Mouse (Mus musculus): ENCODE measurements around the gene Vapa.
"Not testable (repeated sequence)": the region's sequence is repeated elsewhere in the genome, so short reads cannot be mapped to it uniquely, and the experiment has no call there.

The Vapa gene

DNA sequence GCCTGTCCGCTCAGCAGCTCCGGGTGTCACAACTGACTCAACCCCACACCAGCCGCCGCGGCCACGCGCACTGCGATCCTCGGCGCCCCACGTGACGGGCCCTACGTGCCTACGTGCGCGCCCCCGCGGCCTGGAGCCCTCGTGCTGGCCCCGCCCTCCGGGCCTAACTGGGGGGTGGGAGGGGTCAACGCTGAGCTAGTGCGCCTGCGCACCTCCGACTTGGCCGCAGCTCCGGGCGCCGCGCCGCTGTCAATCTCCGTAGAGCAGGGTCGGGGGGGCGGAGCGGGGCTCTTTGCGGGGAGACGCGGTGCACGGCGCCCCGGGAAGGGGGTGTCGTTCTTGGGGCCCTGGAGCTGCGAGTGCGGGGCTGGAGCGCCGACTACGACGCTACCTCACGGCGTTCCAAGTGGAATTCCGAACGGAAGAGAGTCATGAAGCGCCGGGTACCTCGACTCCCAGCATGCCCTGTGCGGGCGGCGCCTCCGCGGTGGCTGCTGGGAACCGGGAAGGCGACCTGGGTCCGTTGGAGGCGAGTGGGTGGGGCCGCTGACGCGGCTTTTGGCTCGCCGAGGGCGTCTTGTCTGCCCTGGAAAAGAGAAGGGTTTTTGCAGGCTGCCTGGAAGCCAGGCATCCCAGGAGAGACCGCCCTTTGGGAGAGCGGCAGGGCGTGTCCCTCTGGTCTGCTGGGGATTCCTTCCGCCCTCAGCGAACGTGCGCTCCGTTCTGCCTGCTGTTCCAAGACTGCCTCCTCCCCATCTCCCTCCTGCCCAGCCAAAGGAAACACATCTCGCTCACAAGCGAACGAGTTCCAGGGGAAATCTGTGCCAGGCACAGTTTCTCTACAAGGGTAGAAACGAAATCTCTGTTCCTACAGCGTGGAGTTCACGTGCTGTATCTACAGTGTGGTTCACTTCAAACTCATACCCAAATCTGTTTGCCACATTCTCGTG lies at the start of gene Vapa:
TSS of gene Vapa (minus strand) at position 93 of the 950 bp plus-strand sequence.
- peak; percentile 98 for DNase-seq (ENCODE audit: low spot score)

GRCm38 (mm10) chr17:65662662-65663061 lies 49.3 kb upstream of the Vapa start:
- DNase-seq (ENCODE audit: low spot score): no peak

GRCm38 (mm10) chr17:65658416-65658815 lies 45.1 kb upstream of the Vapa start:
- DNase-seq (ENCODE audit: low spot score): no peak

DNA sequence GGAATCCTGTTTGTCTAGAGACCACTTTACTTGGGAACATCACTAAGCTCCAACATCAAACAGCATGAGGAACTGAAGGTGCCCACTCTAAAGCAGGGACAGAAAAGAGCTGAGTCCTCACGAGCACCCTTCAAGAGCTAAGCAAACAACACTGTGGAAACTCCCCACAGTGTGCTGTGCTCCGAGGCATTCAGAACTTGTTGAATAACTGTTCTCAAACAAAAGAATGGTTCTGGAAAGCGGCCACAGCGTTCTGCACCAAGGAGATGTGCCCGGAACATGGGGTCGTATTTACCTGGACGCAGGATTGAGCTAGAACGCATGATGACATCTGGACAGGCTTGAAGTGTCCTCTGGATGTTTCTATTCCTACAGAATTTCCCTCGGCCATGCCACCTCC lies 44.6 kb upstream of the Vapa start:
- DNase-seq (ENCODE audit: low spot score): no peak

GRCm38 (mm10) chr17:65656731-65657130 lies 43.4 kb upstream of the Vapa start:
- no peak for DNase-seq (ENCODE audit: low spot score)

DNA sequence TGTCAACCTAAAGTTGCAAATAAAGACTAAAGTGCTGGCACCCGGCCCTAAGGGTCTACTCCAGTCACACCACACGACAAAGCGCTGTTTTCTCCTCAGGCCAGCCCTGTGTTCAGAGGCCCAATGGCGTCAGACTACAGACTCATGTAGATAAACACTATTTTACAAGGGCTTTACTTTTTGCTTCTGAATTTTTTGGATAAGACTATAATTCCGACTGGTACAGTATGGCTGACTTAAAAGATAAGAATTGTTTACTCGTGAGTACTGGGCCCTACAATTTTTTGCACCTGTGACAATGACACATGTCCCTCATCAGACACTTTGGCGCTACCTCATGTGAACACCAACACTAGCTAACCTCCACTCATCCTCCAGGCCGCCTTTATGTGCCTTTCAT lies 42.7 kb upstream of the Vapa start:
- no peak for DNase-seq (ENCODE audit: low spot score)

DNA sequence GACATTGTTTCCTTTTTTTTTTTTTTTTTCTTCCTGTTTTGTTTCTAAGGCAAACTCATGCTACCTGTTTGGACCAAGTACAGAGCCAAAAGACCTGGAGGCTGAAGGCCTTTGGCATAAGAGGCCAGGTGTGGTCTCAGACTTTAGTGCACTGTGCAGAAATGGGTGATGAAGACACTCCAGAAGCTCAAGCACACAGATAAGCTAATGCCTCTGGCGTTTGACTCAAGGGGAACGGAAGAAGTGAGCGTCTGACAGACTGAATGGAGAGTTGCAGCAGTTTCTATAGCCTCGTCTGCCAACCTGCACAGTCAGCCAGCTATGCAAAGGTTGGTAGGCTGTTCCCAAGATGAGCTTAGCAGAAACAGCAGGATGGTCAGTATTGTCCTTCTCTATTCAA lies 42.3 kb upstream of the Vapa start:
- no peak for DNase-seq (ENCODE audit: low spot score)

GRCm38 (mm10) chr17:65650598-65650997 lies 37.2 kb upstream of the Vapa start:
- no peak for DNase-seq (ENCODE audit: low spot score)

DNA sequence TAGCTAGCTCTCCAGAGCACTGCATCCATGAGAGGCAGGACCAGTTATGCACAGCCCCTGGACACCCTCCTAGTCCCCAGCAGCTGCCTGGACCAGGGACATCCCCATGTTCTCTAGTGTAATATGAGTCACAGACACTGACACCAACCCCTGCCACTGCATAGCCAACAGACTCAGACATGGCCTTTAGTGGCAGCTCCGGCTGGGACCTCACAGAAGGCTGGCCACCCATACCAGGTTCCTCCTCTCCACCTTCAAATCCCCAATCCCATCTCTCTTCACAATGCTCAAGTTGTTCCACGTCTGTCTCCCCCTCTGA lies 35.8 kb upstream of the Vapa start:
- no peak for DNase-seq (ENCODE audit: low spot score)

DNA sequence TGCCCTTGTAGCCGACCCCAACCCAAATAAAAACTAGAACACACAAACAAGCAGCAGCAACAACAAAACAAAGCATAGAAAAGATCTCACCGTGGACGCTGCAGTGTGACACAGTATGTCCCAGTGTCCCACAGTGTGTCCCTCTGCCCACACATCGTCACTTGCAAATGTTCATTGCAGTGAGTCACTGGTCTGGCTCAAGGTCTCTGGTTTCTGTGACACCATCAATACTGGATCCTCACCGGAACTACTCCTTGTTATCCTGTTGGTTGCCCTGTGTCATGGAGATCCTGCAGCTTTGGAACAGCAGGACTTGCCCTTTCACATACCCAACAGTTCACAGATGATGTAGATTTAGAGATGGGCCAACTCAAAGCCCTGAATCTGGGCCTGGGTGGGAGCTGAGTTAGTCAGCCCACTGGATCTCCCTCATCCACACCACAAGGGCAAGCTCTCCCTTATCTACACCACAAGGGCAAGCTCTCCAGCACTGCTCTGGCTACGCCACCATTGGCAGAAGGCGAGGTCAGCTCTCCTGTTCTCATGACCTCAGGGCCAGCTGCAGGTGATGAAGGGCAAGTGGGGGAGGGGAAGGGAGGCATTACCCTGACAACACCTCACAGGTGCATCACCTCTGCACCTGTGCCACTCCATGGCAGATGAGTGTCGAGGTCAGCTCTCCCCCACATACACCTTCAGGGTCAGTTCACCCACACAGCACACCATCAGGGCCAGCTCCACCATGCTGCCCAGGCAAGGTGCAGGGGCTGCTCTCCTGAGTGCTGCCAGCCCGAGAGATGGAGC lies 35.2 kb upstream of the Vapa start:
- DNase-seq (ENCODE audit: low spot score): no peak

DNA sequence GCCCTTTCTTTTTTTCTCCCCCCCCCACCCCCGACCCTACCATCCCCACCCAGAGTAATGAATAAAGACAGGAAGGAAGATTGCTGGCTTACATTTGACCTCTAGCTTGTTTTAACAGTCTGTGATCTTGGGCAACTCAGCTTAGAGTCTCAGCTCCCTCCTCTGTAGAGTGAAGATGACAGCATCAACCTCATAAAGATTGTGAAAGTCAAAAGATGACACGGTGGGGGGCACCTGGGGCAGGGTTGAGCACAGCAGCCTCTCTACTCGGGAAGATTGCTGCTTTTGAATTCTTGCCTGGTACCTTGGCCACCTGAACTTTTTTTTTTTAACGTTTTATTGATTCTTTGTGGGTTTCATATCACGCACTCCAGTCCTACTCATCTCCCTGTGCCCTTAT lies 34.6 kb upstream of the Vapa start:
- no peak for DNase-seq (ENCODE audit: low spot score)

DNA sequence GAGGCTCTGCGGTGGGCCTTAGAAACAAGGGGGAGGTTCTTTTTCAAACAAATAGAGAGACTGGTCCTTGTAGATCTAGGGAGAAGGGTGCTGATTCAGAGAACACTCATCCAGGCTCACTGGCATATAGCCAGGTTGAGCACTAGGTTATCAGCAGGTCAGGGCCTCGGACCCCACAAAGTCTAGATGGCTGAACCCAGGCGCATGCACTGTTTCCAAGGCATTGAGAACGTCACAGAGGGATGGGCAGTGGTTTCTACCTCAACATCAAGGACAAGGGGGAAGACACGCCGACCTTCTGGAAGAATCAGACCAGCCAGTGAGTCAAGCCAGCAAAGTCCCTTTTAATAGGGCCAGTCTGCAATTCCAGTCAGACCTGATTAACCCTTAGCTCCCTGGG lies 33.9 kb upstream of the Vapa start:
- DNase-seq (ENCODE audit: low spot score): no peak

DNA sequence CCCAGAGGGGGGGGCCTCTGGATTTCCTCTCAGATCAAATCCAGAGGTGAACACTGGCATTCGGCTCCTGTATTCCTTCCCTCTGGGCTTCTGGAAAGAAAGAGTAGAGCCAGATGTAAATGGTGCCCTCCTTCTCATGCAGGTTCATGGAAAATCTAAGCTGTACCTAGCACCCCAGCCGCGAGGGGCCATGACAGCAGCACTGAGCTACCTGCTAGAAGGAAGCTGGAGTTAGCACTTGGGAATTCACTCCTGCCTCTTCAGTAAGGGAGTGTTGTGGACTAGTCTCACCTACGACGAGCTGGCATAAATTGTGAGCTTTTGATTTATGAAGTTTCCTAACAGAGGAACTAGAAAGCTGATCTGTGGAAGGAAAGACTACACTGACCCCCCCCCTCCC lies 30.2 kb upstream of the Vapa start:
- DNase-seq (ENCODE audit: low spot score): no peak

DNA sequence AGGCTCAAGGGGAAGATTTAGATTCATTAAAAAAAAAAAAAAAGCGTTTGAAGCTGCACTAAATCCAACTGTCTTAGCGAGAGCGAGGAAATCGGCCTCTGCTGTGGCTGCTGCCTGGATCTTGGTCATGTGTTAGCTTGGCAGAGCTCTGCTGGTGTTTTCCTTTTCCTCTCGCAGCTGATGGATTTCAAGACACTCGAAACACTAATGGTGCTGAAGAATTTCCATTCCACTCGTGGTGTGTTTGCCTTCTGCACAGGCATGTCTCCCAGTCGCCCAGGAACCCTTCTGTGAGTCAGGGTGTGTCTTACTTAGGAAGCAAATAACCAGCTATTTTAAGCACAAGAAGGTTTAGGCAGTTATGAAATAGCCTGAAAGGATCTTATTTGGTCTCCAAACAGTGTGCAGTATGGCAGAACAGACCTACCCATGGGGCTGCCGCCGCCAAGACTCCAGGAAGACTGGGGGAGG lies 29.7 kb upstream of the Vapa start:
- DNase-seq (ENCODE audit: low spot score): no peak

DNA sequence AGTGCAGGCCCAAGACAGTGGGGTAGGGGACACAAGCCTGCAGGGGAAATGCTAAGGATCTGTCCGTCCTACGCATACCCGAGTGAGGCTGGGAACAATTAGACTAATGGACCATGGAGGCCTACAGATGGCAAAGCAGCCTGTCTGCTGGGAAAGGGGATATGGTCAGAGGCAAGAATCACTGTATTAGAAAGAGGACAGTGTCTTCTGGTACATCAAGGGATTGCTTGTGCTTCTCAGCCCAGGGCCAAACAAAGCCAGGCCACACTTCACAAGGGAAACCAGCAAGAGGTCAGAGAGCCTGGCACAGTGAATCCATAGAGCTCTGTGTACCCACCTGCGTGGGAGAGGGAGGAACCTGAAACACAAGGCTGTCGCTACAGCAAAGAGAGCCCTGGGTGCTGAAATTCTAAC lies 29.2 kb upstream of the Vapa start:
- DNase-seq (ENCODE audit: low spot score): no peak

GRCm38 (mm10) chr17:65641734-65642218 lies 28.4 kb upstream of the Vapa start, which contains the start of gene Txndc2:
Gene Txndc2 (minus strand): TSS chr17:65642168.
- no peak for DNase-seq (ENCODE audit: low spot score)

DNA sequence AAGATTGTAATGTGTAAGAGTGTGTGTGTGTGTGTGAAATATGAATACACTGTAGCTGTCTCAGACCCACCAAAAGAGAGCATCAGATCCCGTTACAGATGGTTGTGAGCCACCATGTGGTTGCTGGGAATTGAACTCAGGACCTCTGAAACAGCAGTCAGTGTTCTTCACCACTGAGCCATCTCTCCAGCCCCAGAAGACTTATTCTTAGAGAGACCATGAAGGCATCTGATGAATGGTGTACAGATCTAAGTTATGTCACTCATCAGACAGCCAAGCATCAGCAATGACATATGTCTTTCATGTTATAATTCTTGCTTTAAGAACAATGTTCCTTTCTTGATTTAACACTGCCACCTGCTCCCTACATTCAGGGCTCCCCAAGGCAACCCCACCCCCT lies 25.8 kb upstream of the Vapa start:
- no peak for DNase-seq (ENCODE audit: low spot score)

GRCm38 (mm10) chr17:65635715-65636360 lies 22.5 kb upstream of the Vapa start:
- DNase-seq (ENCODE audit: low spot score): no peak

DNA sequence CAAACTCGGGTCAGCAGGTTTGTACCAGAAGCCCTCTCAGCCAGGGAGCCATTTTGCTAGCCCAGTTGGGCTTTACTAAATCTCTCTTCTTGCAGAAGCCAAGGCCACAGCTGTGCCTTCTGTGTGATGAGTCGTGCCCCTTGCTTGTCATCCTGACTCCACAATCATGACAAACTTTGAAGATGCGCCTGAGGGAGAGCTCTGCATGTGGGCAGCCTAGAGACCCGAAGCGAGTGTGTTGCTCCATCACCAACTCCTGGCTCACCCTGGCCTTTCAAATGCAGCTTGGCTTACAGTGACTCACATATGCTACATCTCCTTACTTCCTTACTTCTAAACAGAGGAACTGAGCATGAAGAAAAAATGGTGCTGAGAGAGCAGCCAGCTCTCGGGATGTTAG lies 16.6 kb upstream of the Vapa start:
- no peak for DNase-seq (ENCODE audit: low spot score)

GRCm38 (mm10) chr17:65628823-65629532 lies 15.6 kb upstream of the Vapa start:
- not testable (repeated sequence) for DNase-seq (ENCODE audit: low spot score)

DNA sequence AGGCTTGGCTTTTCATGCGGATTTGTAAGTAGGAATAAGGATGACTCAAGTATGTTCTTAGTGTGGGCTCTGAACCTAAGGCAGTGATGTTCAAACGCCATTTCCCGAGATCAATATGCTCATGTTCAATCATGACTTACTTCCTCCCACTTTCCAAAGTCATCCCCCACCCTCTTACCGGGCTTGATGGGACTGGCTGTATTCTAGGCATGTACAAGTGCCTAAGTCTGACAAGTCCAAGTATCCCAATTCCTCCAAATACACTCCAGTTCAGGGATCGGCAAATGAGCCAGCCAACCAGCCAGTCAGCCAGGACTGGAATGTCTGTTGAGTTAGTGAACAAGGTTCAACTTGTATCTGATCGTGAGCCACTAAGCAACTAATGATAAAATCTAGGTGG lies 12.9 kb upstream of the Vapa start:
- DNase-seq (ENCODE audit: low spot score): no peak

DNA sequence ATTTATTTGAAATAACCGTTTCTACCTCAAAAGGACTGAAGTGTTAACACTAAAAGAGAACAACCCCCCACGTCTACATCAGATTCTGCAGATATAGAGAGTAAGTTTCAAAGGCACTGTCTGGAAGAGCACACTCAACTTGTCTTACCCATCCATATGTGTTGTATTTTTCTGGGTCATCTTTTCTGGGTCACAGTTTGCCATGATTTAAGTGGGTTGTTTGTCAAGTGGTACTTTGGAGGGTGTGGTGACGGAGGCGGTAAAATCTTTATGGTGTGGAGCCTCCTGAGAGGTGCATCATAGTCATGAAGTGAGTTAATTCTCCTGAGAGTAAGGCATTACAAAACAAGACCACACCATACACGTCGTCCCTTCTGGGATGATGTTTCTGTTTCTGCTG lies 12.2 kb upstream of the Vapa start:
- DNase-seq (ENCODE audit: low spot score): no peak
